Comparison of ENCODE assay signal across 9 mouse cellular contexts in the genomic region with DNA sequence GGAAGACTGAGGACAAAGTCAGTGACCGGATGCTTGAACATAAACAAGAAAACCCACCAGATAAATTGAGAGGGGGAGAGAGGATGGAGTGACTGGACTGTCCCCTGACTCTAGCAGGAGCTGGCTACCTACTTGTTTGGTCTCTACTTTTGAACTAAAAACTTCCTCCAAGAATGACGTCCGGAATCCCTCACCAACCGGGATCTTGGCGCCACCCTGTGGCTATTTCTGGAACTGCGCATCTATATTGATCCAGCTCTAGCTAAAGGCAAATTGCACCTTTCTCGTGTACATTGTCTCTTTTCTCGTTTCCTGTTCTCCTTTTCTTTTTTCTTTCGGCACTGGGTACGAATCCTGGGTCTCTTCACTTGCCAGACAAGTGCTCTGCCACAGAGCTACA. TPM values are rescaled to one million over a fixed set of nuclear protein-coding genes. Genes with fewer than 3 reads are reported as not detected.
DNase-seq lines count a peak whose midpoint lies in the region; ATAC-seq and TF ChIP-seq lines count a peak whose summit lies in the region.
"Had no signal": no experiment of that assay in that cellular context is flagged by ENCODE, and none has a peak within 500 bp of the region (broad histone marks: within the 10 kb centered on the region; RNA-seq: fewer than 3 reads in every experiment).

No protein-coding gene starts in this region.

- H3K27ac ChIP-seq in lung, postnatal 0 days (ENCODE audit: low read length): no peak overlapping the region
- H3K27ac ChIP-seq: limb, embryonic 13.5 days had no signal

- peak; percentile 93 for TF ChIP-seq CTCF in lung, postnatal 0 days (IDR thresholded peaks at IDR 0.05)

- H3K9me3 ChIP-seq in lung, postnatal 0 days (ENCODE audit: low read length): no peaks in the 10 kb centered on the region
- H3K9me3 ChIP-seq: limb, embryonic 13.5 days had no signal

- DNase-seq in CD8-positive naive resting alpha-beta T cell, adult 2 months (ENCODE audit: low read depth in 2 of 2, low spot score in 2 of 2): peak; percentile 75 to 87
- peak; percentile 70 for DNase-seq in Muller cell, postnatal 12 days (ENCODE audit: inconsistent ontology term)
- DNase-seq in cerebellum, postnatal 10 days: peak; percentile 93 to 95
- DNase-seq in gastrocnemius, postnatal 10 days: peak; percentile 92
- peak; percentile 67 to 87 for DNase-seq in layer of hippocampus, adult 18-20 months (ENCODE audit: low spot score in 2 of 2)
- DNase-seq in lung, postnatal 0 days (ENCODE audit: low spot score): peak; percentile 83
- DNase-seq in right cerebral cortex, postnatal 4 days: peak; percentile 97
- peak; percentile 71 to 91 for DNase-seq in urinary bladder, postnatal 4 days (ENCODE audit: low spot score in 2 of 2)

- H3K27me3 ChIP-seq in lung, postnatal 0 days (replicated peaks; ENCODE audit: insufficient read depth, low read length): no peaks in the 10 kb centered on the region
- H3K27me3 ChIP-seq: limb, embryonic 13.5 days had no signal

- no peak overlapping the region for H3K4me2 ChIP-seq in lung, postnatal 0 days (replicated peaks; ENCODE audit: low read depth, low read length)
- H3K4me2 ChIP-seq: limb, embryonic 13.5 days had no signal

- TF ChIP-seq EP300 in lung, postnatal 0 days (IDR thresholded peaks at IDR 0.05): no peak

- H3K36me3 ChIP-seq in lung, postnatal 0 days (ENCODE audit: insufficient read depth, low read length): no peaks in the 10 kb centered on the region
- H3K36me3 ChIP-seq: limb, embryonic 13.5 days had no signal

- ATAC-seq in lung, postnatal 0 days: no peak

- no peak overlapping the region for H3K9ac ChIP-seq in lung, postnatal 0 days (replicated peaks; ENCODE audit: low read depth)
- H3K9ac ChIP-seq: limb, embryonic 13.5 days had no signal

- no peaks in the 10 kb centered on the region for H3K4me1 ChIP-seq in lung, postnatal 0 days (ENCODE audit: insufficient read depth, low read depth, low read length)

- 6% methylated on average over 10 of the region's 10 CpGs for WGBS in lung, postnatal 0 days

- no peak overlapping the region for H3K4me3 ChIP-seq in lung, postnatal 0 days (ENCODE audit: low read depth, low read length)
- H3K4me3 ChIP-seq: limb, embryonic 13.5 days had no signal

RNA-seq across cellular contexts. Expression of a gene that starts 28.4 kb away (rescaled TPM):
- total RNA-seq in gastrocnemius, postnatal 10 days (2021): under 1 TPM; 0.18 to 0.38 TPM
- total RNA-seq in layer of hippocampus, adult 18-20 months (2021): not detected
- polyA plus RNA-seq in lung, postnatal 0 days (2015; fragmentation: Nextera tagmentation; extraction: Ambion mirVana): 11.0 and 19.1 TPM in 2 replicates

RNA-seq across cellular contexts. Expression of a gene that starts 46.8 kb away (rescaled TPM):
- total RNA-seq in gastrocnemius, postnatal 10 days (2021): 1 to 10 TPM; 2.2 to 2.7 TPM
- 100 to 1,000 TPM; 178 to 179 TPM for total RNA-seq in layer of hippocampus, adult 18-20 months (2021)
- 1.1 and 1.4 TPM in 2 replicates for polyA plus RNA-seq in lung, postnatal 0 days (2015; fragmentation: Nextera tagmentation; extraction: Ambion mirVana)

Comparison
In these comparisons a context has a peak if more than half of its experiments do, and no peak if none do; other contexts are left out.
1. RNA of a gene that starts 46.8 kb away (total RNA-seq): 178 to 179 TPM in layer of hippocampus, adult 18-20 months; 2.2 to 2.7 TPM in gastrocnemius, postnatal 10 days; every median in the first group is over 10 times any median in the second.
2. Peak in every context shown above with its lines, with median percentiles within 50 percentile points of each other: DNase-seq.